Mouse (Mus musculus): ENCODE measurements around the gene Pip5k1c.
A peak's percentile ranks its signal among the peaks of the same experiment; 100 is the strongest.

The Pip5k1c gene

DNA sequence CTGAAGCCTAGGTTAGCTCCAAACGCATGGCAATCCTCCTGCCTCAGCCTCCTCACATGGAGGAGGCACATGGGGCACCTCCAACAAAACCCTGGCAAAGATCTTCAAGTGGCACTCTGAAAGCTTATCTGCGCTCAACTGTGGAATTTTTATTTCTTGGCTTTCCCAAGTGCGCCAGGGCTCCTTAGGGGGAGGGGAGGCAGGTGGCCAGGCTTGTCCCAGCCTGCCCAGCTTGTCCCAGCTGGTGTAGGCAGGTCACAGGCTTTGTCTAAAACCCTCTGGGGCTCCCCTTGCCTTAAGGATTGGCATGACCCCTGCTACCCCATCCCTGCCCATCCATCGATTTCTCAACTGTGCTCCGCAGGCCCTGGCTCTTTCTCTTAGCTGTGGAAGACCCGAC, 8.6 kb upstream of the Pip5k1c start:
- DNase-seq (ENCODE audit: low spot score), result no peak

GRCm38 (mm10) chr10:81284719-81285118, 8.0 kb upstream of the Pip5k1c start:
- DNase-seq (ENCODE audit: low spot score), result no peak

DNA sequence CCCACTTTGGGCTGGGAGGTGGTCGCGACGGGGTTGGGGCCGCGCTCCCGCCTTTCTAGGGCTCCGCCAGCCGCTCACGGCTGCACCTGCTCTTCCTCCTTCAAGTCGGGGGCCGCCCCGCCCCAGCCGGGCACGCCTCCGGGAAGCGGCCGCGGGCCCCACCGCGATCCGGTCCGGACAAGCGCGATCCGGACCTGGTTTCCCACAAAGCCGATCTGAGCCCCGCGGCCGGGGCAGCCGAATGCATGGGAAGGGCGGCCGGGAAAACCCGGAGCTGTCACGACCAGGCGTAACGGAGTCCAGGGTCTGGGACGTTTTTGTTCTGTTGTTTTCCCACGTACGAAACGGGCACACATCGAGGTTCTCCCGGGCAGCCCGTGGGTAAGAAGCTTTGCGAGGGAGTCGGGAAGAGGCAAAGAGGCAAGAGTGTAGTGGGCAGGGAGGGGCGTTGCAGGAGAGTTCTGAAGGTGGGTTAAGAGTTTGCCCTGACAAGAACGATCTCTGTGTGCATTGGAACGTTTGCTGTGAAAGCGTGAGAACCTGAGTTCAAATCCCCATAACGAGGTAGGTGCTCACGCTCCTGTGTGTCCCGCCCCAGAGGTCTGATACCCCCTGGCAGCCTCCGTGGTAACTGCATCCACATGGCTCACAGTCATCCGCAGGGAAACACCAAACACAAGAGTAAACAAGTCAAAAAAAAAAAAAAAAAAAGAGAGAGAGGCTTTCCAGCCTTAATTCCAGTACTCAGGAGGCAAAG, 6.9 kb upstream of the Pip5k1c start:
- peak; percentile 81 for DNase-seq (ENCODE audit: low spot score)

- DNase-seq (ENCODE audit: low spot score), result no peak
These were observed 6.2 kb upstream of the Pip5k1c start for GRCm38 (mm10) chr10:81286586-81286985.

DNA sequence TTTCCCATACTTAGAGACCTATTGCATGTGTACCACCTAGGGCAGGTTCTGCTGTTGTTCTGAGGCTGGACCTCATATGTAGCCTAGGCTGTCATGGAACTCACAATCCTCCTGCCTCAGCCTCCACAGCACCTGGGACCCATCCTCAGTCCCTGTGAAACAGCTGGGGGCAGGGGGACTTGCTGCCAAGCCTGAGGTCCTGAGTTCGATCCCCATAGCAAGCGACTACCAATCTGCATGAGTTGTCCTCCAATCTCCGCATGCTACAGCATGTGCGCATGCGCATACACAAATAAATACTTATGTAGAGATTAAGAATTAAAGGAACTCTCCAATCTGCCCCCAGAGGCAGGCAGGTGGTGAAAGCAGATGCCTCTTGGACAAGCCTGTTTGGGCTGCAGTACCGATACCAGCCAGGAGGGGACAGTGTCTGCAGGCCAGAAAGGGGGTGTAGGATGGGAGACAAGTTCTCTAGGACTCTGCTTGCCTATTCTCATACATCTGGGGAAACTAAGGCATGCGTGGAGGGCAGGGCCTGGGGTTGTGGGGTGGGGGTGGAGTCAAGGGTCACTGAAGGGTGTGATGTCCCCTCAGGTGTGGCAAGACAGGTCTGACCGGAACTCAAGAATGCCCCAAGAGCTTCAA, 5.1 kb upstream of the Pip5k1c start:
- DNase-seq (ENCODE audit: low spot score), result peak; percentile 64

DNA sequence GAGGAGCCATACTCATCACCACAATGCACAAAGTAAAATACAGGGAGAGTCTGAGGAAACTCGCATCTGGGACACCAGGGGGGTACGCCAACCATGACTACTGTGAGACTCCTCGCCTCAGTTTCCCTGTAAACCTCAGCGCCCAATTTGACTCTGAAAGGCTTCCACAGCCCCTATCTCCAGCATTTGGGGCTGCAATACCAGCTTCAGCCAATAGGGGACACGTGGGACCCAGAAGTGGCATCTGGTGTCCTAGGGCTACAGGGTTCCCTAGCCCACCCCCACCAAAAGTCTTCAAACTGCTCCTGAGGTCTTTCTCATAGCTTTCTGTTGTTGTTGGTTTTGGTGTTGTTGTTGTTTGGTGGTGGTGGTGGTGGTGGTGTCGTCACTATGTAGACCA, 4.2 kb upstream of the Pip5k1c start:
- no peak for DNase-seq (ENCODE audit: low spot score)

DNA sequence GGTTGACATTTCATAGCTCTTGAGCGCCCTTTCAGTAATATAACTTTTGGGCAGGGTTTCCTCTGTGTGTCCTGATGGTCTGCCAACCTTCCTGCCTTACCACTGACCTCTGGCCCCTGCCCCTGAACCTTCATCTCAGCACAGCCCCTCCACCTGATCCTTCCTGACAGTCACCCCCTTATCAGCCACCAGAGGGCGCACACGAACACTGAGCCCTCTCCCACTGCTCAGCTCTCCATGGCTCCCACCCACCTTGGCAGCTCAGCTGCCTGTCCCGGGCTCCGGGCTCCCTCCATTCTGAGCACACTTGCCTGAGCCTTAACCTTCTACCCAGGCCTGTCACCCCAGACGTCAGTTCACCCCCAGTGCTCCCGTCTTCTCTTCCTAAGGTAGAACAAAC, 3.5 kb upstream of the Pip5k1c start:
- DNase-seq (ENCODE audit: low spot score), result no peak

DNA sequence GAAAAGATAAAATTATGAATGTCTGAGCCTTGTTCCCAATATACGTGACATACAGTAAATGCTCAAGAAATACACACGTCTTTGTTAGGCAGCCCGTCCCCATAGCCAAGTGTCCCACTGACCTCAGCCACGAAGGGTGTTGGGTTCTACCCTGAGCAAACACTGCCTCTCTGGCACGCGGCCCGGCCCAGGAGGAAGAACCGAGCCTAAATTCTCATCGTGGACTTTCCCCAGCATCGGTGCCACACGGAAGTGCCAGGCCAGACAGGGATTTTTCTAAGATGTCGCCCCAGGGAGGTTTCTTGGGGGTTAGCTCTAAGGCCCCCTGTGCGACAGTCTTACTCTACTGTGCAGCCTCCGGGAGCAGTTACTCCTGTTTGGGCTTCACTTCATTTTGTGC, 3.0 kb upstream of the Pip5k1c start:
- no peak for DNase-seq (ENCODE audit: low spot score)

DNA sequence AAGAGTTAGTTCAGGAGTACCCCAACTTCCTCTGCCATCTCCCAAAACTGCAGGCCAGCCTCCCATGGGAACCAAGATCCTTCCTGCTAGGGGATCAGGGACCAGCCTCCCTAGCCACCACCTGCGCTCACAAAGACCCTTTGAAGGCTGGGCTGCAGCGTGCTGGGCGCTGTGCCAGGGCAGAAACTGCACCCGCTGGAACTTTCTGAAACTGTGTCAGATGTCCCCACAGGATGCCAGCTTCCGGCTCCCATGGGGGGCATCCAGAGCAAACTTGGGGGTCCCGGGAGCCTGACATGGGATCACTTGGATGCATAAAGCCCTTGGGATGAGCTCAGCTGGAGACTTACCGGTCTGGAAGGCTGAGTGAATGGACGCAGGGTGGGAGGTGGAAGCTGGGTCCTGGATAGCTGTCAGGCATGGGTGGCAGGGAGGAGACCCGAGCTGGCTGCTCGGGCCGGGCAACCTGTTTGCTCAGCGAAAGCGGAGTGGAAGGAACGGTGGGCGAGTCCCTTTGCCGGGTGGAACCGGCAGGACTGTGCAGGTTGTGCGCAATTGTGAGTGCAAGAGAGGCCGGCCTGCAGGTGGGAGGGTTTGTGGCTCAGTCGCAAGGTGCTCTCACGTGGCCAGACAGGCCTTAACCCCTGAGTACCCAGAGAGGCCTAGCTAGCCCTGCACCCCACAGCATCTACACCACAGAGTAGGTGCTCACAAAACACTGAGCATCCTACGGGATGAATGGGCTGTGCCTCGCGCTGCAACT, 1.9 kb upstream of the Pip5k1c start:
- DNase-seq (ENCODE audit: low spot score), result no peak

DNA sequence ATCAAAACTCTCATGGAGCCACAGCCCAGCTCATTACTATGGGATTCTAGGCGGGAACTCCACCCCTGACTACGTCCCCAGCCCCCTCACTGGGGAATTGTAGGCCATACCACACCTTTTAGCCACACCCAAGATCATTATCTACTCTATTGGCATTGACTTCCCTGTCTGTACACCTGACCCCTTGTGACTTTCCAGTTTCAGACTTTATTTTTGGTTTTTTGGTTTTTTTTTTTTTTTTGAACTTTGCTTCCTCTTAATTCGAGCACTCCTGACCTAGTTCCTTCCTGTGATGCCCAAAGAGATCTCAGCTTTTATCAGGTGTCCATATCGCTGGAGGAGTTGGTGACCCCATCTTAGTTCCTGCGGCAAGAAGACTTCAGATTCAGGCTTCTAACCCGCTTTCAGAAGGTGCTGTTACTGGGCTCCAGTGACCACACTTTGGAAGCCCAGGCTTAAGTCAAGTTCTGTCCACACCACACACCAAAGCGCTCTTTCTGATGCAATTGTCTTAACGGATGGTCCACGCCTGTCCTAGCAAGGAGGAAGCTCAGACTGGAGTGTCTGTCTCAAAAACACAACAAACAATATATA, 1.2 kb upstream of the Pip5k1c start, which contains the start of gene Tjp3:
Gene Tjp3, minus strand, starts transcription at position 71 of the 594 bp plus-strand sequence.
- DNase-seq (ENCODE audit: low spot score), result no peak

GRCm38 (mm10) chr10:81293334-81294030, 719 bp downstream of the Pip5k1c start:
- DNase-seq (ENCODE audit: low spot score), result no peak

DNA sequence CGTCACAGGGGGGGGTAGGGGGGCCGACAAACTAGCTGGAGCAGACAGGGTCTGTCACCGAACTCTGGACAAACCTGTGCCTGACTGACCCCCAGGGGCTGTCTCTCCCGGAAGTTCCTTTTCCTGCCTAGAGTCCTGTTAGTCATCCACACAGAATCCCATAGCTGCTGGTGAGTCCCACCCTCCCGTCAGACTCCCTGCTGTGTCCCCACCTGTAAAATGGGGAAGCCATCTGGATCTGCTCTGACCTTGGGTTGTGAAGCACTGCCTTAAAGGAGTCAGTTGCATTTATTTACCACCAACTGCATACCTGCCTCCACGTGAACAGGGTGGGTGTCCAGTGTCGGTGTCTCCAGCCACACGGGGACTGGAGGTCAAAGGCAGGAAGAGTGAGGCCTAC, 1.7 kb downstream of the Pip5k1c start:
- DNase-seq (ENCODE audit: low spot score), result no peak

GRCm38 (mm10) chr10:81295185-81295584, 2.4 kb downstream of the Pip5k1c start:
- no peak for DNase-seq (ENCODE audit: low spot score)

GRCm38 (mm10) chr10:81297246-81297645, 4.5 kb downstream of the Pip5k1c start:
- no peak for DNase-seq (ENCODE audit: low spot score)

DNA sequence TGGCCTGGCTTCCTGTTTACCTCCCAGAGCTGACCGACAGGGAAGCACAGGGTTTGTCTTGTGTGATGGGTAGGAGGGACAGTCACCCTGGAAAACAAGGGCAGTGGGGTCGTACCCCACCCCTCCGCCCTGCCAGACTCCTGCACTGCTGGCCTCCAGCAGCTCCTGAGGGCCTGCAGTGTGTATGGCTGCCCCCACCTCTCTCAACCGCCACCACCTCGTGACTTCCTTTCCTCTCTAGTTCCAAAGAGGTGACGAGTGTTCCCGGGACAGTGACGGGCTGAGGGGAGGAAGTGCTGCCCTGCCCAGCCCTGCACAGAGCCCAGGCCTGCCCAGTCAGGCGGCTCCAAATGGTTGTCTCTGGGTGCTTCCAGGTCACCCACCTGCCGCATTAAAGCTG, 5.1 kb downstream of the Pip5k1c start:
- DNase-seq (ENCODE audit: low spot score), result no peak

GRCm38 (mm10) chr10:81298369-81299100, 5.8 kb downstream of the Pip5k1c start:
- DNase-seq (ENCODE audit: low spot score), result no peak

- no peak for DNase-seq (ENCODE audit: low spot score)
These were observed 7.0 kb downstream of the Pip5k1c start for GRCm38 (mm10) chr10:81299585-81300351.

GRCm38 (mm10) chr10:81300352-81300907, 7.7 kb downstream of the Pip5k1c start:
- DNase-seq (ENCODE audit: low spot score), result no peak

GRCm38 (mm10) chr10:81301321-81301720, 8.6 kb downstream of the Pip5k1c start:
- DNase-seq (ENCODE audit: low spot score), result no peak

DNA sequence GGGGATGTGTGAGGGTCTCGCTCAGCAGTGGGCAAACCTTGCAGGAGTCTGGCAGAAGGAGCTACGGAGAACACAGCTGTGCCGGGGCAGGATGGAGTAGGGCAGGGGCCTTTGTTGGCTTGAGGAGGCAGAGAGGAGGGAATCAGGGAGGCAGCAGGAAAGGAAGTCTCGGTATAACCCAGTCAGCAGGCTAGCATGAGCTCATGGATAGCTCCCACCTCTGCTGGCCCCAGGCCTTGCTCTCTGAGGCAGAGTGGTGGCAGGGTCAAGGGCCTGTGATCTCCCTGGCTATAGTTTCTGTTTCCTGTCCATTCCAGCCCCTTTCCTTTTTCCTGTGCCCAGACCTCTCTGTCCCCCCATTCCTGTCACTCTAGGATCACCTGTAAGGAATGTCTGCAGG, 9.5 kb downstream of the Pip5k1c start:
- DNase-seq (ENCODE audit: low spot score), result no peak

Data from spleen, adult 12 weeks (tissue).